Mouse (Mus musculus): ENCODE results near the gene Dpf3. TPM values are rescaled to one million over a fixed set of nuclear protein-coding genes. Genes with fewer than 3 reads are reported as not detected.

The Dpf3 gene
- polyA plus RNA-seq, 1 experiment, result 10.8 TPM

- TF ChIP-seq GATA1 (IDR thresholded peaks at IDR 0.05; ENCODE audit: low read length), result no peak
These were observed 25.3 kb upstream of the Dpf3 start for GRCm38 (mm10) chr12:83512783-83513182.

DNA sequence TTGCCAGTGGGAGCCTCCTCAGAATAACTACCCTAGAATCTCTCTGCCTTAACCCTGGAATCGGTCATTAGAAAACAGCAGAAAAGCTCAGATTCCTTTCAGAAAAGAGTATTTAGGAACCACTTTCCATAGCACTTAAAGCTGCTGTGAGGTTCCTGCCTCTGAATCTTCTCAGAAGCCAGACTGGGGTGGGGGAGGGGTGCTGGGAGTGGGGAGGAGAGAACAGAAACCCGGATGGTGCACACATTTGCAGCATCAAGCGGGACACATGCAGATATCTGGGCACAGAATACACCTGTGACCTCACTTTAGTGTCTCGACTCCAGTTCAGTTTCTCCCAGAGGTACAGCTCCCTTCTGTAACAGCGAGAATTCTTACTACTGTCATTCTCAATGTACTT is 23.1 kb upstream of the Dpf3 start:
- TF ChIP-seq GATA1 (IDR thresholded peaks at IDR 0.05; ENCODE audit: low read length), result no peak

- no peak for TF ChIP-seq GATA1 (IDR thresholded peaks at IDR 0.05; ENCODE audit: low read length)
These were observed 19.0 kb upstream of the Dpf3 start for GRCm38 (mm10) chr12:83506543-83506942.

GRCm38 (mm10) chr12:83502190-83502589 is 14.7 kb upstream of the Dpf3 start:
- TF ChIP-seq GATA1 (IDR thresholded peaks at IDR 0.05; ENCODE audit: low read length), result no peak

GRCm38 (mm10) chr12:83499256-83499655 is 11.7 kb upstream of the Dpf3 start:
- TF ChIP-seq GATA1 (IDR thresholded peaks at IDR 0.05; ENCODE audit: low read length), result no peak

GRCm38 (mm10) chr12:83497959-83498358 is 10.4 kb upstream of the Dpf3 start:
- no peak for TF ChIP-seq GATA1 (IDR thresholded peaks at IDR 0.05; ENCODE audit: low read length)

DNA sequence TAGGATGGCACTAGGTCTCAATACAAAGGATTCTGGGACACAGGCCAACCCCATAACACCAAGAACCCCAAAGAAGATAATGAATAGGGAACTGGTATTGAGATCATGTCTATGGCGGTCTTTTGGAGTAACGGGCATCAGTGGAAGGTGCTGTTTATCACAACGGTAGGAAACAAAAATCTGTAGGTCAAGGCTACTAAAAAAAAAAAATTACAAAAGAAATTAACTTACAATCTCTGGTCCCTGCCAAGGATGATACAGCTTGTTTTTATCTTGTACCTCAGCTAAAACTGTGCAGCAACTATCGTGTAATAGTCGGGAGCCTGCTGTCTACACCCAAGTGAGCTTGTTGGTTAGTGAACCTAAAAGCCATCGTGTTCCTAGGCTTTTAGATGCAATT is 9.2 kb upstream of the Dpf3 start:
- no peak for TF ChIP-seq GATA1 (IDR thresholded peaks at IDR 0.05; ENCODE audit: low read length)

- no peak for TF ChIP-seq GATA1 (IDR thresholded peaks at IDR 0.05; ENCODE audit: low read length)
These were observed 8.8 kb upstream of the Dpf3 start for GRCm38 (mm10) chr12:83496336-83496735.

- no peak for TF ChIP-seq GATA1 (IDR thresholded peaks at IDR 0.05; ENCODE audit: low read length)
These were observed 8.4 kb upstream of the Dpf3 start for GRCm38 (mm10) chr12:83495961-83496282.

DNA sequence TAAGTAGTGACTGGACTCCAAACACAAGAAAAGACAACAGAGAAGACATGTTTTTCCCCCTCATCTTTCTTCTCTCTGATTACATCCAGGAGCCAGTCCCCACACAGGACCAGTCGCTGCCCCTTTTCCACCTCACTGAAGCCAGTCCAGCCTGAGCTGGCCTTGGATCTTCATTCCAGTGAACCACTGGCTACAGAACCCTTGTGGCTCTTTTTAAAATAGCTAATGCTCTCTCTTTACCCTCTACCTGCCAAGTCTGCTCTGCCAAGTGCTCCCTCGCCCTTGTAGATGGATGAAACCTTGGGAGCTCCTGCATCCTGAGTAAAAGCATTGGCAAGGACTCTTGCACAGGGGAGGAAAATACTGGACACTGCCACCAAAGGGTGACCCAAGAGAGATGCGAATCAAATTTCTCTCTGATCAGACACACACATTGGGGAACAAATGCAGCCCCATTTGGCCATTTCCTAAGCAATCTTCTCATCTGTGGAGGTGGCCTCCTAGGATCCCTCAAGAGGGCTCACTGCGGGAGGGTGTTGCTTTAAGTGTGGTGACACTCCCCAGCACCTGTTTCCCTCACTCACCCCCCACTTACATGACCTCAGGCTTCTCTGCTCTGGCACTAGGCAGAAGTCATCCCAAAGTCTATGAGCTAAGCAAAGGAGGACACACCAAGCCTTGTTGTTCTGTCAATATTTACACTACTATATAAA is 7.9 kb upstream of the Dpf3 start:
- TF ChIP-seq GATA1 (IDR thresholded peaks at IDR 0.05; ENCODE audit: low read length), result no peak

GRCm38 (mm10) chr12:83494196-83494595 is 6.7 kb upstream of the Dpf3 start:
- TF ChIP-seq GATA1 (IDR thresholded peaks at IDR 0.05; ENCODE audit: low read length), result no peak

- TF ChIP-seq GATA1 (IDR thresholded peaks at IDR 0.05; ENCODE audit: low read length), result no peak
These were observed 5.3 kb upstream of the Dpf3 start for GRCm38 (mm10) chr12:83492808-83493207.

DNA sequence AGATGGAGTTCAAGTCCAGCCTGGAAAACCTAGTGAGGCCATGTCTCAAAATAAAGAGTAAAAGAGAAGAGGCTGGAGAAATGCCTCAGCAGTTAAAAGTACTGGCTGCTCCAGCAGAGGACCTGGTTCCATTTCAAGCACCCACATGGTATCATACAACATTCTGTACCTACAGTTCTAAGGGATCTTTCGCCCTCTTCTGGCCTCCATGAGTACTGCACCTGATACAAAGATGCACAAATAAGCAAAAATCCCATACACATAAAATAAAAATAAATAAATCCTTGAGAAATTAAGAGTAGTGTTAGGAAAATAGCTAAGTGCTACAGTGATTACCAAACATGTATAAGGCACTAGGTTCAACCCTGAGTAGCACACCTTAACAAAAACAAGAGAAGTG is 4.1 kb upstream of the Dpf3 start:
- TF ChIP-seq GATA1 (IDR thresholded peaks at IDR 0.05; ENCODE audit: low read length), result no peak

- no peak for TF ChIP-seq GATA1 (IDR thresholded peaks at IDR 0.05; ENCODE audit: low read length)
These were observed 2.2 kb upstream of the Dpf3 start for GRCm38 (mm10) chr12:83489748-83490147.

GRCm38 (mm10) chr12:83488211-83488941 is 860 bp upstream of the Dpf3 start:
- TF ChIP-seq GATA1 (IDR thresholded peaks at IDR 0.05; ENCODE audit: low read length), result no peak

DNA sequence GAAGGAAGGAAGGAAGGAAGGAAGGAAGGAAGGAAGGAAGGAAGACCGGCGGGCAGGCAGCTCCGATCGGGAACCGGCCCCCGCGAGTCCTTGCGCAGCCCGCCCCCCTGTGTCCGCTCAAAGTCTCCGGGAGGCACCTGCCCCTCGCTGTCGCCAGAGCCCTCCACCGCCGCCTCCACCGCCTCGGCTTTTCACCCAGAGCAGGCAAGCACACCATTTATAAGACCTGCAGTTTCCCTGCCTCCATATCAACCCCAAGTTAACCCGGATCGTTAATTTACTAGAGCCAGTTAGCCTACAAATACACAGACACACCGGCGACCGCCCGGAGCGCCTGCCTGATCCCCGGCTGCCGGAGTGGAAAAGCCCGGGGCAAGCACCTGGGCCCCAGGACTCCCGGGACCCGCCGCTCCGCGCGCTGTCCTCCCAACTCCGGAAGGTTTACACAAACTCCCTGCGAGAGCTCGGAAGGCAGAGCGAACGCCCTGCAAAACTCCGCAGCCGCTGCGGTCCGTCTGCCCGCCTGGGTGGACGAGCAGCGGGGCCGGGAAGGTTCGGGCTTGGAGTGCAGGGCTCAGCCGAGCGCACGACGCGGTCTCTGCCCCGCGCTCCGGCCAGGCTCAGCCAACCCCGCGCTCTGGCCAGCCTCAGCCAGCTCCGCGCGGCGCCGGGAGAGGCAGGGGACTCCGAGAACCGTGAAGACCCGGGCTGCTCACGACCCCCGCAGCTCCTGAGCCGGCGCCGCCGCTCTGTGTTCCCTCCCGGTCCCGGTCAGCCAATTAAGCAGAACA is 650 bp downstream of the Dpf3 start:
- TF ChIP-seq GATA1 (IDR thresholded peaks at IDR 0.05; ENCODE audit: low read length), result no peak
